Mouse (Mus musculus): Measurements from ENCODE around the gene Upk3bl.

Gene Upk3bl

GRCm38 (mm10) chr5:136054301-136055077 lies at the start of gene Upk3bl:
Upk3bl (plus strand) TSS chr5:136054492.
- DNase-seq (ENCODE audit: low spot score): no peak

DNA sequence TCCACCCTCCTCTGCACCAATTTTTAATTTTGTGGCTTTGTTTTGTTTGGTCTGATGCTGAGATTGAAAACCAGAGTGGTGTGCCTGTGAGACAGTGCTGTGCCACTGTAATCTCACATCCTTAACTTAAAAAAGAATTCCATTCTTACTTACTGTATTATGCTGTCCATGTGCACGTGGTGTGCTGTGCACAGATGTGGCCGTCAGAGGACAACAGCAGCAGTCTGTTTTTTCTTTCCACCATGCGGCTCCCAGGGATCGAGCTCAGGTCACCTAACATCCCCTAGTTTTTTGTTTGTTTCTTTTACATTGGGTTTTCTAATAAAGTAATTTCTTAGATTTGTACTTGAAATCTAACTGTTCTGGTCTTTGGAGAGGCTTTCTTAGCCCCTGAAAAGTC lies 49.8 kb upstream of the Upk3bl start:
- no peak for DNase-seq (ENCODE audit: low spot score)

DNA sequence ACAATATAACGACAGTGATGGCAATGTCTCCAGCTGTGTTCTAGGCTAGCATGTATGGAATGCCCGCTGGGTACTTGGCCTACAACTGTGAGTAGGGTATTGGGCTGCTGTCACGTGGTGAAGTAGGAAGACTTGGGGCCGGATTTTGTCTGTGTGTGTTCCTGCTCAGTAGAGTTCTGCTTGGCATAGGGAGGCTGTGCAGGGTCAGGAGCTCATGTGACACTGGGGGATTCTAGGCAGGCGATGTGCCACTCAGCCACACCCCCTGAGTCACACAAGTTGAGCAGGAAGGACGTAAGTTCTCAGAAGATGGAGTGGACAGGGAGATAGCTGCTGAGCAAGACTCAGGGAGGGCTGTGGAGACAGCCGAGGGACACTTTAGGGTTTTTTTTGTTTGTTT lies 46.5 kb upstream of the Upk3bl start:
- no peak for DNase-seq (ENCODE audit: low spot score)

DNA sequence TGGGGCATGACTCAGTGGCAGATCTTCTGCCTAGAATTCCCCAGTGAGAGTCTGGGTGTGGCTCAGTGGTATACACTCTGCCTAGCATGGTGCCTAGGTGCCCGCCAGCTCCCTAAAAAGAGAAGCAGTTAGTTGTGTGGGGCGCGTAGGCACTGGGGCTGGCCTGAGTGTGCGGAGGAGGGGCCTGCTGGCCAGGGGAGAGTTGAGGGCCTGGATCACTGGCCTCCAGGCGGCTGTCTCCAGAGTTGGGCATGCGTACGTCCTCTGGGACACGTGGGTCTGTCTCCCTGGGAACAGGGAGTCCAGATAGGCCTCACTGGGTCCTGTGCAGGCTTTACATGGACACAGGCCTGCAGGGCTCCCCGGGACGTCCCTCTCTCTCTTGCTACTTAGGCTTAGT lies 39.4 kb upstream of the Upk3bl start:
- peak; percentile 33 for DNase-seq (ENCODE audit: low spot score)

DNA sequence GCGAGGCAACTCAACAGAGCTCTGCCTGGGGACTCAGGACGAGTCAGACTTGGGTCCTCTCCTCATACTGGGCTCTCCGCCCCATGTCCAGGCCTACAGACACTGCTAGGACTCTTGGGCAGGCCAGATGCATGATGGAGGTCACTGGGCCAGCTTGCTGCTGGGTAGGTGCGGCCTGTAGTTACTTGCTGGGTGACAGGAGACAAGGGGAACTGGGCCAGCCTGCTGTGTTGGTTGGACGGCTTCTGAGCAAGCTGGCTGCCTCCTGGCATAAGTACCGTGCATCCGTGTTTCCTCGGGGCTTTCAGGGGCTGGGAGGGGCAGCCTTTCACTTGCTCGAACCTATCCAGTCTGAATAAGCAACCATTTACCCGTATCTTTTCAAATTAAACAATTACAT lies 38.7 kb upstream of the Upk3bl start:
- no peak for DNase-seq (ENCODE audit: low spot score)

DNA sequence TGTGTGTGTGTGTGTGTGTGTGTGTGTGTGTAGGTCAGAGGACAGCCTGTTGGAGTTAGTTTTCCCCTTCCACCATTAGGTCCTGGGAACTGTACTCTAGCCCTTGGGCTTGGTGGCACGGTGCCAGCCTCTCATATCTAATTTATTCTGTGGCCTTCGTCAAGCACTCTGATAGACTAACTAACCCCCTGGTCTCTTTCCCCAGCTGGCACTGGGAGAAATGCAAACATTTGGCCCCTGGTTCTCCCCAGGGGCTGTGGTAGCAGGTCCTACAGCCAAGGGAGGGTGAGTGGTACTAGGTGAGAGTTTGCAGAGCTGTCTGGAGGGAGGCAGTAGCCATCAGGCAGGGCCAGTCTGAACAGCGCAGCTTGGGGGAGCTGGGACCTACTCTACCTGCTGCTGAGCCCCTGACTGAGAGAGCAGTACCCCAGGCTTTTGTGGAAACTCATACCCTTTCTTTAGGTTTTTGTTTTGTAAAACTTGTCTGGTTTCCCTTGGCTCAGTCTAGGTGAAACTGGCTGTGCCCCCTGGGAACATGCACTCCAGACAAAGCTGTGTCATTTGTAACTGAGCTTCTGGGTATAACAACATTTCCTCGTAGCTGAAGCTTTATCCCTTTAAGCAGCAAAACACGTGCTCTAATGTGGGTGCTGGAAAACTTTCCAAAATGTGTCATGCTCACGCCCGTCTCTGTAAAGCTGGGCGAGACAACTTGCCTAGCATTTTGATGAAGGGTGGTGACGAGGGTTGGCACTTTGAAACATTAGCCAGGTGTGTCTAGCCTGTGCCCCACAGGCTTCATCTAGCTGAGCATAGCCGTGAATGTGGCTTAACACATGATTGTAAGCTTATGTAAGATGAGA lies 38.0 kb upstream of the Upk3bl start:
- DNase-seq (ENCODE audit: low spot score): peak; percentile 42

GRCm38 (mm10) chr5:136017262-136017661 lies 37.0 kb upstream of the Upk3bl start:
- DNase-seq (ENCODE audit: low spot score): no peak

GRCm38 (mm10) chr5:136018726-136019125 lies 35.6 kb upstream of the Upk3bl start:
- no peak for DNase-seq (ENCODE audit: low spot score)

- DNase-seq (ENCODE audit: low spot score): no peak
Observed at GRCm38 (mm10) chr5:136019907-136020306, 34.4 kb upstream of the Upk3bl start.

GRCm38 (mm10) chr5:136025712-136026111 lies 28.6 kb upstream of the Upk3bl start:
- DNase-seq (ENCODE audit: low spot score): no peak

- DNase-seq (ENCODE audit: low spot score): no peak
Observed at GRCm38 (mm10) chr5:136026859-136027258, 27.4 kb upstream of the Upk3bl start.

DNA sequence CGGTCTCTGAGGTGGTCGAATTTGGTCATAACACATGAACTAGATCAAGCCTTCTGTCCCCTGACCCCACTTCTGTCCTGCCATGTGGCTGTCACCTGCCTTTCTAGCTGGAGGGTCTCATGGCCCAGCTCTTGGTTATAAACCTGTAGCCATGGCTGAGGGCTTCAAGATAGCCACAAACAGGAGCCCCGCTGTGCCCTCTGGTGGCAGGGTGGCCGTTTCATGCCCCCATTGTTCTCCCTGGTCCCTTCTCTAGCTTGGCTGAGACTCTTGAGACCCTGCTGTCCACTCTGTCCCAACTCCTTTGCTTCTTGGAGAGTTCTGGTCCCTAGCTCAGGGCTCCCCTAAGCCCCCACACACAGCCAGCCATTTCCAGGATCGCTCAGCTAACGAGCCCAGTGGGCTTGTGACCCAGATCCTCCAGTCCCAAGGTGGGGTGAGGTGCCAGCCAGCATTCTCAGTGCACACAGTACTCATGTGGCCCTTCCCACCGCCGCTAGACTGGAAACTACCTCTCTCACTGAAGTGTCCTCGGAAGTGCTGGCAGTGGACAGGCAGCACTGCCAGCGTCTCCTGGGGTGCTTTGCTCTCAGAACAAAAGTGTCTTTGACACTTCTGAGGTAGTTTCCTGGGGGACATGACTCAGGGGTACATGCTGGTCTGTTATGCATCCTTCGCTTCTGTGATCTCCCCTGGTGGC lies 26.5 kb upstream of the Upk3bl start:
- DNase-seq (ENCODE audit: low spot score): no peak

DNA sequence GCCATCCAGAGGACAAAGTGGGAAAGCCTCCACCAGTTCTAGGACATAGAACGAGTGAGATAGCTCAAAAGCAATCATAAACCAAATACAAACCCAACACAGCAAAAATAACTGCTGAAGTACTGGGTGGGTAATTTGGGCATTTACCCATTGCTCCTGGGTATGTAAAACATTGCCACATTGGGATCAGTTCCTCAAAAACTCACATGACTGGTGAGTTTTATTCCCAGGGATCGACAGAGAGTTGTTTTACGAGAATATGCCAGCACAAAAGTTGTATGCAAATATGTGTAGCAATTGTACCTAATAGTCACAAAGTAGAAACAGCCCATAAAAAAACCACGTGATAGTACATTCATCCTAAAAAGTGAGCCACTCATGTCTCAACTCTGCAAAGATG lies 19.4 kb upstream of the Upk3bl start:
- no peak for DNase-seq (ENCODE audit: low spot score)

GRCm38 (mm10) chr5:136035285-136035684 lies 19.0 kb upstream of the Upk3bl start:
- no peak for DNase-seq (ENCODE audit: low spot score)

DNA sequence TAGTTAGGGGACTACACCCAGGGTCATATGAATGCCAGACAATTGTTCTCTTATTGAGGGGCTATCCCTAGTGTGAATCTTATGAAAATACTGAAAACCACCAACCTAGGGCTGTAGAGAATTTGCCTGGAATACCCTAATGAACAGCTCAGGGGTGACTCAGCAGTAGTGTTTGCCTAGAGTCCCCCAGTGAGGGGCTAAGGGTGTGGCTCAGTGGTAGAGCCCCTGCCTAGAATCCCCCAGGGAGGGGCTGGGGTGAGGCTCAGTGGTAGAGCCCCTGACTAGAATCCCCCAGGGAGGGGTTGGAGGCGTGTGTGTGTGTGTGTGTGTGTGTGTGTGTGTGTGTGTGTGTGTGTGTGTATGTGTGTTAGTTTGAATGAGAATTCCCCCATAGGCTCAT lies 17.6 kb upstream of the Upk3bl start:
- no peak for DNase-seq (ENCODE audit: low spot score)

DNA sequence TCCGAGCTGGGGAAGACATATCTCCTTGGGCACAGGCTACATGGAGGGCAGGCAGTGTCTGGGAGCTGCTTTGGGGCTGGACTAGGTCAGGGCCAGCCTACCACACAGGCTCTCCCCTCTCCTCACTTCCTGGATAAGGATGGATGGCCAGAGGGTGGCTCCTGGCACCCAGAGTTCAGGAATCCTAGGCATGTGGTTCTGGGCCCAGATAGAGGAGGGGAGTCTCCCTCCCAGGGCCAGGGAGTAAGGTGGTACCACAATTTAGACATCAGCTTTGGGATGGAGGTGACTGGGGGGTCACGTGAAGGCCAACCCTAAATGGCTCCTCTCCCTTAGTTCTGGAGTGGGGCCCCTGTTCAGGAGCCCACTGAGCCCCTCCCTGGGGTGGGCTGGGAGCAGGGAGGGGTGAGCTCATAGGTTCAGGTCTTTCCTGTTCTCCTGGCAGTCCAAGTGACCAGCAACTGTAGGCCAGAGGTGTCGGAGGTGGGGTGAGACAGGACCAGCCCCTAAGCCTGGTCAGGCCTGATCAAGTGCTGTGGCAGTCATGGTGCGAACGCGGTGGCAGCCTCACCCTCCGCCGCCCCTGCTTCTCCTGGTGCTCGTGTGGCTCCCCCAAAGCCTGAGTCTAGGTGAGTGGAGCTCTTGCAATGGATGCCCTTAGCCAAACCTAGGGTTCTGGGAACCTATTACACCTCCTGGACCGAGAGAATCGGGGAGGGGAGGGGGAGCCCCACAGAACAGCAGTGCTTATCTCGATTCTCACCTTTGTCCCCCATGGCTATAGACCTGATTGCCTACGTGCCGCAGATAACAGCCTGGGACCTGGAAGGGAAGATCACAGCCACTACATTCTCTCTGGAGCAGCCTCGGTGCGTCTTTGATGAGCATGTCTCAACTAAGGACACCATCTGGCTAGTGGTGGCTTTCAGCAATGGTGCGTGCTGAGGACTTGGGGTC lies 15.8 kb upstream of the Upk3bl start, which contains the start of gene Upk3b:
TSS of gene Upk3b (plus strand) at position 239 of the 957 bp plus-strand sequence.
- DNase-seq (ENCODE audit: low spot score): no peak

GRCm38 (mm10) chr5:136040210-136040609 lies 14.1 kb upstream of the Upk3bl start:
- no peak for DNase-seq (ENCODE audit: low spot score)

DNA sequence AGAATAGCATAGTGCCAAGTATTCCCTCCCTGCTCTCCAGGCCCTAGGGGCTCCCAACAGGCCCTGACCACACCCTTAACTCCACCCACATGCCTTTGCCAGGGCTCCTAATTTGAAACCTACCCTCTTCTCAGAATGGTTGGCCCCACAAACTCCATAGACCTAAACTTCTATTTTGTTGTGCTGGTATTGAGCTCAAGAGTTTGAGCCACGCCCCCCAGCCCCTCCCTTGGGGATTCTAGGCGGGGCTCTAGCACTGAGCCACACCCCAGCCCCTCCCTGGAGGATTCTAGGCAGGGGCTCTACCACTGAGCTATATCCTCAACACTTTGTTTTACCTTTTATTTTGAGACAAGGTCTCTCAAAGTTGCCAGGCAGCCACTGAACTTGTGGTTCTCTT lies 13.0 kb upstream of the Upk3bl start:
- no peak for DNase-seq (ENCODE audit: low spot score)

GRCm38 (mm10) chr5:136041666-136042065 lies 12.6 kb upstream of the Upk3bl start:
- DNase-seq (ENCODE audit: low spot score): no peak

GRCm38 (mm10) chr5:136044865-136045264 lies 9.4 kb upstream of the Upk3bl start:
- DNase-seq (ENCODE audit: low spot score): no peak

DNA sequence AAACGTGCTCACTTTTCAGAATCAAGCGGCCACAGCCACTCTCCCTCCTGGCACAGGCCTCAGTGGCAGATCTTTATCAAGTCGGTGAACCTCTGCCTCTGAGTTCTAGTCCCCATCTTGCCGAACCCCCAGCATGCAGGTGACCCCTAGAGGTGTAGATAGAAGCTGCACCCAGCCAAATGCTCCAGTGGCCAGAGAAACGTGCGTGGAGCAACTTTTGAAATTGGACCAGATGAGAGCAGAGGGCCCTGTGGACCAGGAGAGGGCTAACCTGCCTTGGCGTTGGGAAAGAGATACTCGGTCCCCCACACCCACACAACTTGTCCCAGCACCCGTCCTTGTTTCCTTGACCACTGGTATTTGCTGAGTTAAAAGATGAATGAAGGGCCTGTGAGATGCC lies 8.9 kb upstream of the Upk3bl start:
- DNase-seq (ENCODE audit: low spot score): no peak

All from ovary, postnatal 14 days (tissue).